Mouse (Mus musculus): ENCODE data around the gene Slc5a6. TPM values are rescaled to one million over a fixed set of nuclear protein-coding genes. Genes with fewer than 3 reads are reported as not detected.
"Not testable (repeated sequence)": the region's sequence is repeated elsewhere in the genome, so short reads cannot be mapped to it uniquely, and the experiment has no call there.

The Slc5a6 gene
- polyA plus RNA-seq, 1 experiment from 2014 or later: 12.0 TPM

DNA sequence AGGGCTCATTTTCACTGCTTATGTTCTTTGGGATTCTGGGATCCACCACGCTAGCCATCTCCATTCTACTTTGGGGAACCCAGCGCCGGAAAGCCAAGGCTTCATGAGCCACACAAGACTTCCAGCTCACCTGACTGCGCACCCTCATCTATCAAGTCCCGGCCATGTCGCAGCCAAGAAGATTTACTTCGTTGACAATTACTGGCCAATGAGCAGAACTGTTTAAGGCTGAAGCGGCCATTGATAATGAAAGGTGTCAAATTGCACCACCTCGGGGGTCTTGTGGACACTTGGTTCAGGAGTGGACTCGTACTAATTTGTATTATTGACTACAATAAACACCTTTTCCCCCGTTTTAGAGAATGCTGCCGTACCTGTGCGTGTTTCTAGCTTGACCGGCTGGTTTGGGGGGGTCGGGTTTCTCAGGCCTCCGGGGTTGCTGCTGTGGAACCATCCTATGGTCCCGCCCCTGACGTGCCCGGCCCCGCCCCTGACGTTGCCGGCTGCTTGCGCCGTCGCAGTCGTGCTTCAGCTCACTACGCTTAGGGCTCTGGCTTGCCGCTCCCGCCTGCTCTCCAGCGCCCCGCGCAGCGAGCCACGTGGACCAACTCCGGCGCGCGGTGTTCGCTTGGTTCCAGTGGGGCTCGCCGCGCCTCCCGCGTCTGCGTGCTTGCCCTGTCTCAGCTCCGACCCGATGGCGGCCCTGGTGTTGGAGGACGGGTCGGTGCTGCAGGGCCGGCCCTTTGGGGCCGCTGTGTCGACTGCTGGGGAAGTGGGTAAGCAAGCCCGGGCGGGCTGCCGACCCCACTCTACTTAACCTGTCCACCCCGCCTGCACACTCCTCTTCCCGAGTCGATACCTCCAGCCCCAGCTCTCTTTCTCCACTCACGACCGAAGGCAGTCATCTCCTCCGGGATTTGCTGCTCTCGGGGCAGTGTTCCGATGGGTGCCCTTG lies 5.8 kb upstream of the Slc5a6 start, which contains the start of gene Cad:
Cad (plus strand) TSS at position 520 of the 955 bp plus-strand sequence.
- ATAC-seq (ENCODE audit: insufficient number of reproducible peaks, low FRiP score, low TSS enrichment, low read depth): peak; percentile 98
- H3K4me1 ChIP-seq: peaks cover 4% of the 10 kb centered on the region
- no peaks in the 10 kb centered on the region for H3K27me3 ChIP-seq
- H3K27ac ChIP-seq (replicated peaks): peak within 1 kb of the TSS; percentile 65
- WGBS: under 1% methylated on average over 63 of the region's 64 CpGs
- no peaks in the 10 kb centered on the region for H3K9me3 ChIP-seq (replicated peaks)
- peak within 1 kb of the TSS; percentile 61 for H3K9ac ChIP-seq
- peaks cover 32% of the 10 kb centered on the region for H3K36me3 ChIP-seq
- H3K4me3 ChIP-seq (replicated peaks): peak within 1 kb of the TSS; percentile 62
- peak within 1 kb of the TSS; percentile 76 for H3K4me2 ChIP-seq (replicated peaks)

- WGBS: 62% methylated on average over 4 of the region's 4 CpGs
Measured at GRCm38 (mm10) chr5:31053728-31054127, 5.0 kb upstream of the Slc5a6 start.

GRCm38 (mm10) chr5:31050427-31050826 lies 1.7 kb upstream of the Slc5a6 start:
- no peaks in the 10 kb centered on the region for H3K27me3 ChIP-seq

More at GRCm38 (mm10) chr5:31053728-31054127, 5.0 kb upstream of the Slc5a6 start:
- not testable (repeated sequence) for H3K27me3 ChIP-seq; H3K9ac ChIP-seq; H3K9me3 ChIP-seq (replicated peaks); ATAC-seq (ENCODE audit: insufficient number of reproducible peaks, low FRiP score, low TSS enrichment, low read depth); H3K4me1 ChIP-seq
- Histone ChIP-seq H3K4me3 (replicated peaks) (peak overlapping the region; percentile 62), H3K27ac (replicated peaks) (peak overlapping the region; percentile 65), H3K4me2 (replicated peaks) (peak overlapping the region; percentile 76), H3K36me3 (peaks cover 24% of the 10 kb centered on the region)

DNA sequence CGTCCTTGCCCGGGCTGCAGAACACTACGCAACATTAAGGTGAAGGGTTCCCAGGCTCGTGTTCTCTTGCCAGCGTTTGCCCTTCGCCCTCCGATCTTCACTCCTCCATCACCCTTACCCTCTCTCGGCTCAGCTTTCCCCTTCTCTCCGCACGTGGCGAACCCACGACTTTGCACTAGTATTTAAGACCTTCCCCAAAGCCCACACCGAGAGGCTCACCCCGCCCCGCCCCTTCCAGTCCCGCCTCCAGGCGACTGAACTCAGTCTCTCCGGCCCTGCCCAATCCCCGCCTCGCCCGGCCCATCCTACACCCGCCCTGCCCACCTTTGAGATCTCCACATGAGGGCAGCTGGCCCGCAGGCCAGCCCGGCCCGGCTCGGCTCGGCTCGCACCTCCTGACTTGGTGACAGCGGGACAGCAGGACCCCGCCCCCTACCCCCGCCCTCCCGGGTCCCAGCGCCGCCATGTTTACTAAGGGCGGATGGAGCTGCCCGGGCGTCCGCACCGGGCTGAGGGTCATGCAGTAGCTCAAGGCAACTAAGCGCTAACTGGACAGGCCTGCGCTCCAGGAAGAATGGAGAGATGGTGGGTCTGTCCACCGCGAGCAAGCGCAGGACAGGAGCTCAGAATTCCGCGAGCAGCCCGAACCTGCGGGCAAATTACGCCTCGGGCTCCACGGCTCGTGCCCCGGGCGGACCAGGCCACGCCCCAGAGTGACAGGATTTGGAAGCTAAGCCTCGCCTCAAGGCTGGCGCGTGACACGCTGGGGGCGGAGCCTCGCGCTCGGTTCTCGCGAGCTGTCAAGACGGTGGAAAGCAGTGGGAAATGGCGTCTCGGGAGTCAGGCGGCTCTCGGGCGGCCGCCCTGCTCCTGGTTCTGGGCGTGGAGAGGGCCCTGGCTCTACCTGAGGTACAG lies 619 bp downstream of the Slc5a6 start, which contains the start of gene Atraid:
Atraid (plus strand) TSS at position 465 of the 915 bp plus-strand sequence.
- H3K27me3 ChIP-seq: no peaks in the 10 kb centered on the region
- H3K27ac ChIP-seq (replicated peaks): peak within 1 kb of the TSS; percentile 96
- peak; percentile 95 for ATAC-seq (ENCODE audit: insufficient number of reproducible peaks, low FRiP score, low TSS enrichment, low read depth)
- H3K4me3 ChIP-seq (replicated peaks): peak within 1 kb of the TSS; percentile 84
- WGBS: under 1% methylated on average over 73 of the region's 73 CpGs
- H3K4me1 ChIP-seq: no peaks in the 10 kb centered on the region; the same call in 1 of the 2 replicates
- peaks cover 8% of the 10 kb centered on the region for H3K36me3 ChIP-seq
- peak within 1 kb of the TSS; percentile 83 for H3K9ac ChIP-seq
- no peaks in the 10 kb centered on the region for H3K9me3 ChIP-seq (replicated peaks)
- H3K4me2 ChIP-seq (replicated peaks): peak within 1 kb of the TSS; percentile 73

More at GRCm38 (mm10) chr5:31050427-31050826, 1.7 kb upstream of the Slc5a6 start:
- ATAC-seq (ENCODE audit: insufficient number of reproducible peaks, low FRiP score, low TSS enrichment, low read depth): no peak
- Histone ChIP-seq H3K27ac (replicated peaks) (no peak overlapping the region), H3K4me1 (peaks cover 4% of the 10 kb centered on the region), H3K4me2 (replicated peaks) (no peak overlapping the region), H3K9ac (no peak overlapping the region), H3K4me3 (replicated peaks) (no peak overlapping the region), H3K36me3 (peaks cover 11% of the 10 kb centered on the region), H3K9me3 (replicated peaks) (no peaks in the 10 kb centered on the region)

DNA sequence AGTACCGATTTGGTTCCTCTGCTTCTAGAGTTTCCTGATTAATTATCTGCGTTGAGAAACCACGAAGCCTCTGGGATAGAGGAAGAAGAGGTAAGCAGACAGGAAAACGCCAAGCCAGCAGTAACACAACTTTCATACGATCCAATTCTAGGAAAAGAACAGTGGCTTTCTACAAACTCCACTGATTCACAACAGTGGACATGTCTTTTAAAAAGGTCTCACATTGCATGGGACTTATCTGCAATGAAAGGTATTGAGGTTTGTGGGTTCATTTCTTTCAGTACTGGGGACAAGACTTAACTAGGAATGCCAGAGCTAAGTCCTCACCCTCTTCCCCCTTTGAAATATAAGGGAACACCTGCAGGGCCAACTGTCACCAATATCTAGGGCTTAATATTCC lies 1.6 kb downstream of the Slc5a6 start:
- H3K4me3 ChIP-seq (replicated peaks): peak overlapping the region; percentile 84
- H3K27me3 ChIP-seq: no peaks in the 10 kb centered on the region
- H3K9me3 ChIP-seq (replicated peaks): no peaks in the 10 kb centered on the region
- no peak for ATAC-seq (ENCODE audit: insufficient number of reproducible peaks, low FRiP score, low TSS enrichment, low read depth)
- H3K4me2 ChIP-seq (replicated peaks): peak overlapping the region; percentile 73
- no peaks in the 10 kb centered on the region; the same call in 1 of the 2 replicates for H3K4me1 ChIP-seq
- H3K9ac ChIP-seq: no peak overlapping the region
- H3K36me3 ChIP-seq: peaks cover 10% of the 10 kb centered on the region
- WGBS: 74% methylated on average over 5 of the region's 5 CpGs
- no peak overlapping the region for H3K27ac ChIP-seq (replicated peaks)

- H3K4me1 ChIP-seq: no peaks in the 10 kb centered on the region; the same call in 1 of the 2 replicates
- no peak for ATAC-seq (ENCODE audit: insufficient number of reproducible peaks, low FRiP score, low TSS enrichment, low read depth)
- H3K27ac ChIP-seq (replicated peaks): no peak overlapping the region
- no peak overlapping the region for H3K4me2 ChIP-seq (replicated peaks)
- no peak overlapping the region for H3K9ac ChIP-seq
- no peaks in the 10 kb centered on the region for H3K27me3 ChIP-seq
- H3K9me3 ChIP-seq (replicated peaks): no peaks in the 10 kb centered on the region
- H3K4me3 ChIP-seq (replicated peaks): no peak overlapping the region
- peaks cover 16% of the 10 kb centered on the region for H3K36me3 ChIP-seq
- 93% methylated on average over 6 of the region's 6 CpGs for WGBS
Measured at GRCm38 (mm10) chr5:31046416-31046815, 2.3 kb downstream of the Slc5a6 start.

DNA sequence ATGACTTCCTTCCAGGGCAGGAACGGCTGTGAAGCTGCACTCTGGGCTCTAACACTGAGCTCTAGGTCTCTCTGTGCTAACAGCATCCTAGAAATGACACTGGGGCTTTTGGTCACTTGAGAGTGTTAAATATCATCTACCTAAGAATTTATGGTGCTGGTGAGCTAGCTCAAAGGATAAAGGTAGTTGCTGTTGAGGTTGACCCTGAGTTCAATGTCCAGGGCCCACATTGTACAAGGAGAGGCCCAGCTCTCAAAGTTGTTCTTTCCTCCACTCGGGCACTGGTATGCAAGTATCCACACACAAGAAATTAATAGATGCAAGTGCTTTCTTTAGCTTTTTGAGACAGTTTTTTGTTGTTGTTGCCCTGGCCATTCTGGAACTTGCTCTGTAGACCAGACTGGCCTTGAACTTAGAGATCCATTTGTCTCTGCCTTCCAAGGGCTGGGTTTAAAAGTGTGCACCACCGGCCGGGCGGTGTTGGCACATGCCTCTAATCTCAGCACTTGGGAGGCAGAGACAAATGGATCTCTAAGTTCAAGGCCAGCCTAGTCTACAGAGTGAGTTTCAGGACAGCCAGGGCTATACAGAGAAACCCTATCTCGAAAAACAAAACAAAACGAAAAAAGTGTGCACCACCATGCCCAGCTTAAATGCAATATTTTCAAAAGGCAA lies 10.4 kb downstream of the Slc5a6 start:
- Histone ChIP-seq H3K4me3 (replicated peaks) (no peak overlapping the region), H3K27me3 (no peaks in the 10 kb centered on the region), H3K4me2 (replicated peaks) (no peak overlapping the region), H3K4me1 (no peaks in the 10 kb centered on the region), H3K9ac (no peak overlapping the region), H3K27ac (replicated peaks) (no peak overlapping the region), H3K36me3 (peaks cover 64% of the 10 kb centered on the region), H3K9me3 (replicated peaks) (no peaks in the 10 kb centered on the region)
- ATAC-seq (ENCODE audit: insufficient number of reproducible peaks, low FRiP score, low TSS enrichment, low read depth): no peak
- 89% methylated on average over 7 of the region's 7 CpGs for WGBS

GRCm38 (mm10) chr5:31036556-31036955 lies 12.2 kb downstream of the Slc5a6 start:
- not testable (repeated sequence) for H3K4me1 ChIP-seq; ATAC-seq (ENCODE audit: insufficient number of reproducible peaks, low FRiP score, low TSS enrichment, low read depth); H3K9me3 ChIP-seq (replicated peaks); H3K9ac ChIP-seq; H3K27ac ChIP-seq (replicated peaks); H3K4me3 ChIP-seq (replicated peaks); H3K27me3 ChIP-seq; H3K4me2 ChIP-seq (replicated peaks)
- WGBS: 81% methylated on average over 11 of the region's 11 CpGs
- peaks cover 49% of the 10 kb centered on the region for H3K36me3 ChIP-seq

- no peak for ATAC-seq (ENCODE audit: insufficient number of reproducible peaks, low FRiP score, low TSS enrichment, low read depth)
- Histone ChIP-seq H3K4me2 (replicated peaks) (no peak overlapping the region), H3K36me3 (peaks cover 33% of the 10 kb centered on the region), H3K27me3 (no peaks in the 10 kb centered on the region), H3K9me3 (replicated peaks) (no peaks in the 10 kb centered on the region), H3K9ac (no peak overlapping the region), H3K4me3 (replicated peaks) (no peak overlapping the region), H3K4me1 (no peaks in the 10 kb centered on the region), H3K27ac (replicated peaks) (no peak overlapping the region)
- WGBS: 88% methylated on average over 6 of the region's 6 CpGs
Measured at GRCm38 (mm10) chr5:31034669-31035068, 14.1 kb downstream of the Slc5a6 start.

GRCm38 (mm10) chr5:31031508-31031907 lies 17.2 kb downstream of the Slc5a6 start:
- no peak for ATAC-seq (ENCODE audit: insufficient number of reproducible peaks, low FRiP score, low TSS enrichment, low read depth)
- Histone ChIP-seq H3K4me1 (no peaks in the 10 kb centered on the region), H3K4me3 (replicated peaks) (no peak overlapping the region), H3K27ac (replicated peaks) (no peak overlapping the region), H3K27me3 (no peaks in the 10 kb centered on the region), H3K9ac (no peak overlapping the region), H3K36me3 (peaks cover 5% of the 10 kb centered on the region; the same call in 1 of the 2 replicates), H3K9me3 (replicated peaks) (no peaks in the 10 kb centered on the region), H3K4me2 (replicated peaks) (no peak overlapping the region)
- WGBS: 86% methylated on average over 8 of the region's 8 CpGs
